Mouse (Mus musculus) lung, adult 18-20 months (tissue): ENCODE measurements around the gene Rnf11.

ENCODE experiments used
- DNase-seq, 2 experiments: peaks; one replicate each; pipeline ENCODE4 v3.0.0; 2022; ENCODE audit warnings: mixed read lengths in 2 of 2

Rnf11 gene

GRCm38 (mm10) chr4:109442649-109443048, 41.9 kb downstream of the Rnf11 start:
- DNase-seq = no peak

- DNase-seq = no peak
Measured at GRCm38 (mm10) chr4:109442126-109442525, 42.4 kb downstream of the Rnf11 start.

GRCm38 (mm10) chr4:109441000-109441399, 43.5 kb downstream of the Rnf11 start:
- DNase-seq = no peak

GRCm38 (mm10) chr4:109440381-109440780, 44.1 kb downstream of the Rnf11 start:
- DNase-seq = no peak

- no peak for DNase-seq
Measured at GRCm38 (mm10) chr4:109439825-109440248, 44.7 kb downstream of the Rnf11 start.

- DNase-seq = no peak
Measured at GRCm38 (mm10) chr4:109439101-109439500, 45.4 kb downstream of the Rnf11 start.

- DNase-seq = peak; percentile 58 to 66
Measured at GRCm38 (mm10) chr4:109437913-109438878, 46.3 kb downstream of the Rnf11 start.

GRCm38 (mm10) chr4:109434256-109434655, 50.3 kb downstream of the Rnf11 start:
- no peak for DNase-seq

GRCm38 (mm10) chr4:109433641-109434040, 50.9 kb downstream of the Rnf11 start:
- peak; percentile 73 to 81 for DNase-seq

GRCm38 (mm10) chr4:109432668-109433375, 51.7 kb downstream of the Rnf11 start:
- no peak for DNase-seq

- DNase-seq = peak; percentile 84 to 87
Measured at GRCm38 (mm10) chr4:109430854-109431253, 53.7 kb downstream of the Rnf11 start.

- no peak for DNase-seq
Measured at GRCm38 (mm10) chr4:109430250-109430649, 54.3 kb downstream of the Rnf11 start.

GRCm38 (mm10) chr4:109427058-109427457, 57.5 kb downstream of the Rnf11 start:
- no peak for DNase-seq

GRCm38 (mm10) chr4:109423438-109423837, 61.1 kb downstream of the Rnf11 start:
- DNase-seq = no peak

- DNase-seq = no peak
Measured at GRCm38 (mm10) chr4:109422436-109422835, 62.1 kb downstream of the Rnf11 start.

GRCm38 (mm10) chr4:109421608-109422007, 62.9 kb downstream of the Rnf11 start:
- peak in 1 of 2 experiments; percentile 33 for DNase-seq

GRCm38 (mm10) chr4:109420138-109420795, 64.3 kb downstream of the Rnf11 start:
- DNase-seq = peak; percentile 52 to 70

- no peak for DNase-seq
Measured at GRCm38 (mm10) chr4:109419563-109419962, 65.0 kb downstream of the Rnf11 start.

GRCm38 (mm10) chr4:109419017-109419416, 65.5 kb downstream of the Rnf11 start:
- DNase-seq = peak in 1 of 2 experiments; percentile 34

- no peak for DNase-seq
Measured at GRCm38 (mm10) chr4:109417998-109418397, 66.5 kb downstream of the Rnf11 start.

GRCm38 (mm10) chr4:109412233-109412632, 72.3 kb downstream of the Rnf11 start:
- no peak for DNase-seq

GRCm38 (mm10) chr4:109411377-109411967, 73.1 kb downstream of the Rnf11 start:
- no peak for DNase-seq
